Mouse (Mus musculus) heart, embryonic 12.5 days (tissue): ENCODE results near the gene Tmf1. TPM values are rescaled to one million over a fixed set of nuclear protein-coding genes. Genes with fewer than 3 reads are reported as not detected.

Experiments
- ATAC-seq: fragments of 200-750 bp; cut with Nextera tagmentation; 2 replicates; pipeline ENCODE4 v1.8.0; 2017; ENCODE audit warnings: moderate TSS enrichment, moderate library complexity; ENCODE audit not compliant: insufficient number of reproducible peaks, low FRiP score
- H3K27ac ChIP-seq: fragments of 300-500 bp; sonication (generic); 2 replicates; pipeline ENCODE4 v1.5.1; 2016; ENCODE audit warnings: mild to moderate bottlenecking, moderate library complexity; ENCODE audit not compliant: poor library complexity, severe bottlenecking
- H3K27me3 ChIP-seq: fragments of 300-500 bp; sonication (generic); replicated peaks from 2 replicates; pipeline ENCODE4 v1.6.1; 2016; ENCODE audit warnings: mild to moderate bottlenecking, moderate library complexity
- H3K36me3 ChIP-seq: fragments of 300-500 bp; sonication (generic); 2 replicates; pipeline ENCODE4 v1.6.1; 2016; ENCODE audit warnings: mild to moderate bottlenecking, moderate library complexity
- H3K4me1 ChIP-seq: fragments of 300-500 bp; sonication (generic); replicated peaks from 2 replicates; pipeline ENCODE4 v1.6.1; 2016; ENCODE audit warnings: mild to moderate bottlenecking
- H3K4me2 ChIP-seq: fragments of 300-500 bp; sonication (generic); 2 replicates; pipeline ENCODE4 v1.6.1; 2016; ENCODE audit warnings: mild to moderate bottlenecking, moderate library complexity
- H3K4me3 ChIP-seq: fragments of 300-500 bp; sonication (generic); 2 replicates; pipeline ENCODE4 v1.5.1; 2016; ENCODE audit warnings: mild to moderate bottlenecking
- H3K9ac ChIP-seq: fragments of 300-500 bp; sonication (generic); 2 replicates; pipeline ENCODE4 v1.6.1; 2016; ENCODE audit warnings: mild to moderate bottlenecking, moderate library complexity
- H3K9me3 ChIP-seq: fragments of 300-500 bp; sonication (generic); replicated peaks from 2 replicates; pipeline ENCODE4 v1.6.1; 2016; ENCODE audit warnings: mild to moderate bottlenecking, moderate library complexity
- WGBS: fragments of 180-500 bp; shearing (Covaris S2); methylation state at CpG from one replicate; pipeline ENCODE4 v1.1.7; 2016; 5-methylcytosine and 5-hydroxymethylcytosine counted together
- polyA plus RNA-seq: library from polyadenylated mRNA; unstranded; fragments of >200 nt; fragmentation: Nextera tagmentation; extraction: Ambion mirVana; gene quantifications from 2 replicates; pipeline ENCODE4 v1.2.1, GENCODE M21; 2016

Tmf1 gene
- polyA plus RNA-seq, 1 experiment from 2014 or later, result 29.9 TPM

GRCm38 (mm10) chr6:97142611-97143010 is 36.3 kb downstream of the Tmf1 start:
- H3K27ac ChIP-seq, result no peak overlapping the region
- H3K36me3 ChIP-seq, result peaks cover 44% of the 10 kb centered on the region
- H3K4me3 ChIP-seq, result no peak overlapping the region
- no peak overlapping the region for H3K4me2 ChIP-seq
- WGBS, result 36% methylated on average over 8 of the region's 8 CpGs
- H3K9ac ChIP-seq, result no peak overlapping the region
- H3K9me3 ChIP-seq, result peaks cover 10% of the 10 kb centered on the region; the same call in 1 of the 2 replicates
- no peak for ATAC-seq
- no peaks in the 10 kb centered on the region for H3K27me3 ChIP-seq
- H3K4me1 ChIP-seq, result peaks cover 19% of the 10 kb centered on the region

DNA sequence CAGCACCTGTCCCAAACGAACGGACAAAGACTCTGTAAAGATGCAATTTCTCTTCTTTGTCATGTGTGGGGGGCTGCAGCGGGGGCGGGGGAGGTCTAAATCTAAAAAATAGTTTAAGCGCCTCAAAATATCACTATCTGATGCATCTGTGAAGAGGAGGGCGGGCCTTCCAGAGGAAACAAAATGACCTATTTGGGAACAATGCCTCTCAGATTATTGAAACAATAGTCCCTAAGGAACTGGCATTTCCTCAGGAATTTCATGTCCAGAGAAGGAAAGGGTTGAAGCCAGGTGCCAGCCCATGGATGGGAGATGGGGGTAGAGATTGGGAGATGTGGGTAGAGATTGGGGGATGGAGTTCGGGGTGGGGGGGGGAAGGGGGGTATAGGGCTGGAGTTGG is 37.1 kb downstream of the Tmf1 start:
- Histone ChIP-seq H3K9ac (no peak overlapping the region), H3K27me3 (no peaks in the 10 kb centered on the region), H3K4me3 (no peak overlapping the region), H3K27ac (no peak overlapping the region), H3K9me3 (peaks cover 10% of the 10 kb centered on the region; the same call in 1 of the 2 replicates), H3K4me2 (no peak overlapping the region), H3K36me3 (peaks cover 44% of the 10 kb centered on the region), H3K4me1 (peaks cover 13% of the 10 kb centered on the region)
- no peak for ATAC-seq
- 86% methylated on average over 7 of the region's 7 CpGs for WGBS

GRCm38 (mm10) chr6:97132707-97133303 is 46.1 kb downstream of the Tmf1 start:
- WGBS, result 90% methylated on average over 5 of the region's 5 CpGs
- no peaks in the 10 kb centered on the region for H3K9me3 ChIP-seq
- ATAC-seq, result no peak

DNA sequence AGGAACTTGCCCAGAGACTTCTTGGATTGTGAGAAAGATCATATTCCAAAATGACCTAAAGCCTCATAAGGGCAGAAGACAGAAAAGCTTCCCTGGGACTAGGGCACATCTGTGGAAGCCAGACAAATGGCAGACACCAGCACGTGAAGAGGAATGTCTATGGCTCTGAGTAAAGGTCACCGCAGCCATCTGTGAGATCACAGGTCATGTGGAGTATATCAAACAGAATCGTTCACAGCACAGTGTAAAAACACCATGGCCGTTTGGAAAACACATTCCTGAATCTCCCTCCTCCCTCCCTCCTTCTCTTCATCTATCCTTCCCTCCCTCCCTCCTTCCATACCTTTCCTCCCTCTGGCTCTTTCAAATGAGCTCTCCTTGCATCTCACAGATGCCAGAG is 47.1 kb downstream of the Tmf1 start:
- no peak for ATAC-seq
- 59% methylated on average over 4 of the region's 4 CpGs for WGBS
- no peak overlapping the region for H3K9ac ChIP-seq
- no peak overlapping the region for H3K27ac ChIP-seq
- no peaks in the 10 kb centered on the region for H3K4me1 ChIP-seq
- H3K4me3 ChIP-seq, result no peak overlapping the region
- H3K4me2 ChIP-seq, result no peak overlapping the region
- H3K27me3 ChIP-seq, result no peaks in the 10 kb centered on the region
- no peaks in the 10 kb centered on the region for H3K9me3 ChIP-seq
- H3K36me3 ChIP-seq, result peaks cover 71% of the 10 kb centered on the region

More at GRCm38 (mm10) chr6:97132707-97133303, 46.1 kb downstream of the Tmf1 start:
- Histone ChIP-seq H3K36me3 (peaks cover 65% of the 10 kb centered on the region), H3K27ac (no peak overlapping the region), H3K4me2 (no peak overlapping the region), H3K27me3 (no peaks in the 10 kb centered on the region), H3K4me1 (no peaks in the 10 kb centered on the region), H3K4me3 (no peak overlapping the region), H3K9ac (no peak overlapping the region)

GRCm38 (mm10) chr6:97130979-97131378 is 47.9 kb downstream of the Tmf1 start:
- no peak overlapping the region for H3K4me3 ChIP-seq
- WGBS, result 67% methylated on average over 5 of the region's 5 CpGs
- H3K9ac ChIP-seq, result no peak overlapping the region
- H3K4me2 ChIP-seq, result no peak overlapping the region
- H3K27ac ChIP-seq, result no peak overlapping the region
- H3K9me3 ChIP-seq, result no peaks in the 10 kb centered on the region
- ATAC-seq, result no peak
- peaks cover 71% of the 10 kb centered on the region for H3K36me3 ChIP-seq
- H3K27me3 ChIP-seq, result no peaks in the 10 kb centered on the region
- no peaks in the 10 kb centered on the region for H3K4me1 ChIP-seq

DNA sequence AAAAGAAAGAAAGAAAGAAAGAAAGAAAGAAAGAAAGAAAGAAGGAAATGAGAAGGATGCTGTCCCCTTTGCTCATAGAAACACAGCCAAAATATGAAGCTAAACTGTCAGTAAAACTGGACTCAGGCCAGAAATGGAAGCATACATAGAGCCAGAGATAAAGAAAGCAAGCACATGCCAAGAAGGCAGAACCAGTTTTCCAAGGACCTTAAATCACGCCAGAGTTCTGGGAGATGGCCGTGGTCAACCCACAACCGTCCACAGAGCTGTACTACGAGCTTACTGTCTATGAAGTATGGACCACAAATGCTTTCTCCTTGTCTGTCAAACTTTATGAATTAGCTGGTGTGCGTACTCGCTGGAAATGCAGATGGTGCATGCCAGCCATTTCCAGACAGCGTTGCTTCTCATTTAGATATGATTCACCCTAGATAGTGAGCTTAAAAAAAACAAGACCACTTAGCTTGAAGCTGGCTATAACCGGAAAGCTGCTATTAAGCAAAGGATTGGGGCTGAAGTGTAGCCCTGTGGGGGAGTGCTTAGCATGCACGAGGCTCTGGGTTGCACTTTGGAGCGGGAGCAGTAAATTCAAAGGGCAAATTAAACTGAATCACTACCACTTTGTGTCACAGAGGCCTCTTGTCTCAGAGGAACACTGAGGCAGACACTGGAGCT is 54.4 kb downstream of the Tmf1 start:
- H3K27me3 ChIP-seq, result no peaks in the 10 kb centered on the region
- H3K9ac ChIP-seq, result no peak overlapping the region
- no peaks in the 10 kb centered on the region for H3K9me3 ChIP-seq
- no peak overlapping the region for H3K4me3 ChIP-seq
- no peak for ATAC-seq
- 50% methylated on average over 10 of the region's 10 CpGs for WGBS
- no peak overlapping the region for H3K4me2 ChIP-seq
- peaks cover 9% of the 10 kb centered on the region for H3K4me1 ChIP-seq
- H3K36me3 ChIP-seq, result peaks cover 40% of the 10 kb centered on the region
- 0 out of 2 replicates have a peak overlapping the region, but pooled peaks have one; percentile 25 for H3K27ac ChIP-seq

- no peaks in the 10 kb centered on the region for H3K27me3 ChIP-seq
- H3K36me3 ChIP-seq, result peaks cover 40% of the 10 kb centered on the region
- no peak overlapping the region for H3K4me3 ChIP-seq
- no peak overlapping the region for H3K27ac ChIP-seq
- no peak for ATAC-seq
- peaks cover 9% of the 10 kb centered on the region for H3K4me1 ChIP-seq
- WGBS, result 86% methylated on average over 4 of the region's 4 CpGs
- no peaks in the 10 kb centered on the region for H3K9me3 ChIP-seq
- H3K4me2 ChIP-seq, result no peak overlapping the region
- H3K9ac ChIP-seq, result no peak overlapping the region
Measured at GRCm38 (mm10) chr6:97120922-97121321, 58.0 kb downstream of the Tmf1 start.

DNA sequence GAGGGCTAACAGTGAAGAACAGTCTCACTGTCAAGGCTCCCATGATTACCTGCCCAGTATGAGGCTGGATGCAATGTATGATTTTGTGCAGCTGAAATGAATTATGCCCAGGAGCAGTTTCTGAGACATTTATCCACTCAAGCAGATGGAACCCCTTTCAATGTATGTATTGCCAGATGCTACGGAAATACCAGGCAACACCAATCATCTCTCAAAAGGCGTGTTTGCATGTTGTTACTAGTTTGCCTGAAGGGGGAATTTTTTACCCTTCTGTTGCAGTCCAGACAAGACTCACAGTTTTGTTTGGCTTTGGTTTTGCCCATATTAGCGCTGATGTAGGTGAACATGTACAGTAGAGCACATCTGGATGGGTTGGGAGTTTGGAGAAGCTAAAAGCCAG is 60.6 kb downstream of the Tmf1 start:
- H3K4me3 ChIP-seq, result no peak overlapping the region
- ATAC-seq, result no peak
- H3K4me1 ChIP-seq, result no peaks in the 10 kb centered on the region
- peaks cover 51% of the 10 kb centered on the region for H3K36me3 ChIP-seq
- H3K9ac ChIP-seq, result no peak overlapping the region
- no peaks in the 10 kb centered on the region for H3K9me3 ChIP-seq
- no peak overlapping the region for H3K27ac ChIP-seq
- 87% methylated on average over 3 of the region's 3 CpGs for WGBS
- H3K27me3 ChIP-seq, result no peaks in the 10 kb centered on the region
- H3K4me2 ChIP-seq, result no peak overlapping the region

GRCm38 (mm10) chr6:97116896-97117295 is 62.0 kb downstream of the Tmf1 start:
- Histone ChIP-seq H3K4me3 (no peak overlapping the region), H3K27me3 (no peaks in the 10 kb centered on the region), H3K4me1 (no peaks in the 10 kb centered on the region), H3K27ac (no peak overlapping the region), H3K9ac (no peak overlapping the region), H3K9me3 (no peaks in the 10 kb centered on the region), H3K4me2 (no peak overlapping the region), H3K36me3 (peaks cover 57% of the 10 kb centered on the region)
- WGBS, result 69% methylated on average over 5 of the region's 5 CpGs
- ATAC-seq, result no peak

GRCm38 (mm10) chr6:97114821-97115220 is 64.1 kb downstream of the Tmf1 start:
- Histone ChIP-seq H3K4me3 (no peak overlapping the region), H3K9me3 (no peaks in the 10 kb centered on the region), H3K4me1 (no peaks in the 10 kb centered on the region), H3K27ac (no peak overlapping the region), H3K36me3 (peaks cover 59% of the 10 kb centered on the region), H3K27me3 (no peaks in the 10 kb centered on the region), H3K9ac (no peak overlapping the region), H3K4me2 (no peak overlapping the region)
- WGBS, result 61% methylated on average over 3 of the region's 3 CpGs
- no peak for ATAC-seq

DNA sequence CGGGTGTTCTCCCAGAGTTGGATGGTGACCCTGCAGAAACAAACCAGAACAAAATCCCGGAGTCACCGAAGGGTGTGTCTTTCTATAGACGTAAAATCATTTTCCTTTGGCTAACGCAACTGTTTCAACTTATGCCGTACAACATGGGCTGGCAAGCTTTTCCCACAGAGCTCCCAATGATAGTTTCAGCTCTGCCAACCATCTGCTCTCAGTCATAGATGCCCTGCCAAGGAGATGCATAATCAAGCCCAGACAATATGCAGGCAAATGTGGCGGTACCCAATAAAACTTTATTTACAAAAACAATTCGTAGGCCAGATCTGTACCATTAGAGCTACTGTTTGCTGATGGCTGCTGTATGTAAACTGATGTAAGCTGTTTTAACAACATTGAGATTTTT is 66.7 kb downstream of the Tmf1 start:
- 91% methylated on average over 8 of the region's 8 CpGs for WGBS
- H3K9me3 ChIP-seq, result no peaks in the 10 kb centered on the region
- H3K4me2 ChIP-seq, result no peak overlapping the region
- H3K9ac ChIP-seq, result no peak overlapping the region
- no peak for ATAC-seq
- no peaks in the 10 kb centered on the region for H3K27me3 ChIP-seq
- H3K4me1 ChIP-seq, result no peaks in the 10 kb centered on the region
- H3K4me3 ChIP-seq, result no peak overlapping the region
- no peak overlapping the region for H3K27ac ChIP-seq
- peaks cover 51% of the 10 kb centered on the region for H3K36me3 ChIP-seq
